31 mouse cellular contexts compared by ENCODE assay signal in the genomic region with DNA sequence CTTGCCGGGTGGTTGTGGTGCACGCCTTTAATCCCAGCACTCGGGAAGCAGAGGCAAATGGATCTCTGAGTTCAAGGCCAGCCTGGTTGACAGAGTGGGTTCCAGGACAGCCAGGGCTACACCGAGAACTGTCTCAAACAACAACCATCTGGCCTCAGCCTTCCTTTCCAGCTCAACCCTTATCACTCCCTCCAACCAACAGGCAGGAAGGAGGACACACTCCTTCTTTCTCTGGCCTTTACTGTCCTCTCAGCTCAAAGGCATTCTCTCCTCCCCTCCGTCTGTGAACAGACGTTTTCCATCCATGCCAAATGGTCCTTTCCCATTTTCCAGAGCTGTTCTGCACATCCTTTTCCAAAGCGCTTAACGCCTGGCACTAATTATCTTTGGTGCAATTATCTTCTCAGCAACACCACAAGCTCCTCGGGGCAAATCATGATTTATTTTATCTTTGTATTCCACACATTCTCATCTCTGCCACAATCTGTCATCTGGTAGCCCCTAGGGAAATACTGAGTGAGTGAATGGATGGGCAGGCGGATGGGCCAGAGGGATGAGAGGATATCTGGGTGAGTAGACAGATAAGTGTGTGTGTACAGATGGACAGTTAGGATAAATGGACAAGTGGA.
A peak's percentile ranks its signal among the peaks of the same experiment; 100 is the strongest.
DNase-seq lines count a peak whose midpoint lies in the region; ATAC-seq and TF ChIP-seq lines count a peak whose summit lies in the region.
"Had no signal": no experiment of that assay in that cellular context is flagged by ENCODE, and none has a peak within 500 bp of the region (broad histone marks: within the 10 kb centered on the region; RNA-seq: fewer than 3 reads in every experiment).

No protein-coding gene starts in this region.

- H3K36me3 ChIP-seq in hindbrain, embryonic 13.5 days: no peaks in the 10 kb centered on the region
- H3K36me3 ChIP-seq in hindbrain, embryonic 11.5 days (ENCODE audit: control insufficient read depth, insufficient read depth, low read length): no peaks in the 10 kb centered on the region
- no peaks in the 10 kb centered on the region for H3K36me3 ChIP-seq in midbrain, embryonic 14.5 days (ENCODE audit: control insufficient read depth, insufficient read depth, low read length)
- H3K36me3 ChIP-seq in midbrain, embryonic 15.5 days (replicated peaks): no peaks in the 10 kb centered on the region
- H3K36me3 ChIP-seq in hindbrain, postnatal 0 days (ENCODE audit: insufficient read depth, low read length): no peaks in the 10 kb centered on the region
- H3K36me3 ChIP-seq: hindbrain, embryonic 15.5 days; intestine, embryonic 15.5 days; limb, embryonic 10.5 days; limb, embryonic 15.5 days; liver, embryonic 13.5 days; midbrain, embryonic 12.5 days; neural tube, embryonic 12.5 days; stomach, embryonic 15.5 days had no signal

- H3K27me3 ChIP-seq in hindbrain, embryonic 13.5 days: no peaks in the 10 kb centered on the region
- no peaks in the 10 kb centered on the region for H3K27me3 ChIP-seq in hindbrain, embryonic 11.5 days (ENCODE audit: control insufficient read depth, insufficient read depth, low read length)
- no peaks in the 10 kb centered on the region for H3K27me3 ChIP-seq in midbrain, embryonic 14.5 days (ENCODE audit: control insufficient read depth, insufficient read depth, low read length)
- no peaks in the 10 kb centered on the region for H3K27me3 ChIP-seq in midbrain, embryonic 15.5 days (replicated peaks)
- H3K27me3 ChIP-seq in hindbrain, postnatal 0 days (ENCODE audit: insufficient read depth, low read length): no peaks in the 10 kb centered on the region
- H3K27me3 ChIP-seq: hindbrain, embryonic 15.5 days; intestine, embryonic 15.5 days; limb, embryonic 15.5 days; liver, embryonic 13.5 days; midbrain, embryonic 12.5 days; neural tube, embryonic 12.5 days; stomach, embryonic 15.5 days had no signal

- TF ChIP-seq CTCF in hindbrain, postnatal 0 days (IDR thresholded peaks at IDR 0.05; ENCODE audit: low read depth): no peak

- peak overlapping the region; percentile 30; the same call in 1 of the 2 replicates for H3K27ac ChIP-seq in hindbrain, embryonic 13.5 days
- no peak overlapping the region for H3K27ac ChIP-seq in hindbrain, embryonic 11.5 days (ENCODE audit: low read depth, low read length)
- H3K27ac ChIP-seq in midbrain, embryonic 14.5 days (replicated peaks; ENCODE audit: low read depth, low read length): no peak overlapping the region
- no peak overlapping the region for H3K27ac ChIP-seq in midbrain, embryonic 15.5 days
- no peak overlapping the region for H3K27ac ChIP-seq in hindbrain, postnatal 0 days
- H3K27ac ChIP-seq: hindbrain, embryonic 15.5 days; intestine, embryonic 15.5 days; kidney, postnatal 0 days; limb, embryonic 10.5 days; limb, embryonic 15.5 days; liver, embryonic 13.5 days; midbrain, embryonic 12.5 days; neural tube, embryonic 12.5 days; stomach, embryonic 15.5 days had no signal

- no peak for ATAC-seq in hindbrain, embryonic 13.5 days (ENCODE audit: low FRiP score)
- ATAC-seq in hindbrain, embryonic 11.5 days (ENCODE audit: low FRiP score): no peak
- ATAC-seq in midbrain, embryonic 14.5 days (ENCODE audit: low FRiP score, low TSS enrichment): no peak
- ATAC-seq in midbrain, embryonic 15.5 days (replicated peaks): no peak
- no peak for ATAC-seq in hindbrain, postnatal 0 days
- ATAC-seq: activated CD4-positive, CD25-positive, alpha-beta regulatory T cell, adult 4 months; forebrain, embryonic 14.5 days; intestine, embryonic 15.5 days had no signal

- no peaks in the 10 kb centered on the region for H3K9me3 ChIP-seq in hindbrain, embryonic 13.5 days
- H3K9me3 ChIP-seq in hindbrain, embryonic 11.5 days (ENCODE audit: control insufficient read depth, low read length): no peaks in the 10 kb centered on the region
- no peaks in the 10 kb centered on the region for H3K9me3 ChIP-seq in midbrain, embryonic 14.5 days (ENCODE audit: control insufficient read depth, low read length)
- H3K9me3 ChIP-seq in midbrain, embryonic 15.5 days: no peaks in the 10 kb centered on the region
- no peaks in the 10 kb centered on the region for H3K9me3 ChIP-seq in hindbrain, postnatal 0 days (ENCODE audit: low read length)
- H3K9me3 ChIP-seq: hindbrain, embryonic 15.5 days; intestine, embryonic 15.5 days; limb, embryonic 10.5 days; limb, embryonic 15.5 days; liver, embryonic 13.5 days; midbrain, embryonic 12.5 days; neural tube, embryonic 12.5 days; stomach, embryonic 15.5 days had no signal

- H3K4me1 ChIP-seq in hindbrain, embryonic 13.5 days (replicated peaks): peaks cover 15% of the 10 kb centered on the region; the same call in 1 of the 2 replicates
- no peaks in the 10 kb centered on the region for H3K4me1 ChIP-seq in hindbrain, embryonic 11.5 days (replicated peaks; ENCODE audit: control insufficient read depth, insufficient read depth, low read length)
- H3K4me1 ChIP-seq in midbrain, embryonic 14.5 days (ENCODE audit: control insufficient read depth, insufficient read depth, low read length): no peaks in the 10 kb centered on the region
- H3K4me1 ChIP-seq in midbrain, embryonic 15.5 days: no peaks in the 10 kb centered on the region
- no peaks in the 10 kb centered on the region; the same call in 1 of the 2 replicates for H3K4me1 ChIP-seq in hindbrain, postnatal 0 days (ENCODE audit: insufficient read depth, low read length)
- H3K4me1 ChIP-seq: hindbrain, embryonic 15.5 days; midbrain, embryonic 12.5 days; neural tube, embryonic 12.5 days; stomach, embryonic 15.5 days had no signal

- no peak overlapping the region for H3K9ac ChIP-seq in hindbrain, embryonic 13.5 days
- no peak overlapping the region for H3K9ac ChIP-seq in hindbrain, embryonic 11.5 days (ENCODE audit: low read depth, low read length)
- no peak overlapping the region for H3K9ac ChIP-seq in midbrain, embryonic 14.5 days (replicated peaks; ENCODE audit: low read length)
- H3K9ac ChIP-seq in midbrain, embryonic 15.5 days: no peak overlapping the region
- no peak overlapping the region for H3K9ac ChIP-seq in hindbrain, postnatal 0 days (replicated peaks; ENCODE audit: low read length)
- H3K9ac ChIP-seq: hindbrain, embryonic 15.5 days; intestine, embryonic 15.5 days; limb, embryonic 15.5 days; liver, embryonic 13.5 days; midbrain, embryonic 12.5 days; neural tube, embryonic 12.5 days; stomach, embryonic 15.5 days had no signal

- H3K4me3 ChIP-seq in hindbrain, embryonic 13.5 days: no peak overlapping the region
- H3K4me3 ChIP-seq in hindbrain, embryonic 11.5 days (ENCODE audit: low read depth, low read length): no peak overlapping the region
- no peak overlapping the region for H3K4me3 ChIP-seq in midbrain, embryonic 14.5 days (replicated peaks; ENCODE audit: low read depth, low read length)
- H3K4me3 ChIP-seq in midbrain, embryonic 15.5 days: no peak overlapping the region
- H3K4me3 ChIP-seq in hindbrain, postnatal 0 days (ENCODE audit: low read length): no peak overlapping the region
- H3K4me3 ChIP-seq: hindbrain, embryonic 15.5 days; intestine, embryonic 15.5 days; limb, embryonic 10.5 days; limb, embryonic 15.5 days; liver, embryonic 13.5 days; midbrain, embryonic 12.5 days; myocyte; neural tube, embryonic 12.5 days; stomach, embryonic 15.5 days had no signal

- 51% methylated on average over 10 of the region's 10 CpGs for WGBS in hindbrain, embryonic 13.5 days
- WGBS in hindbrain, embryonic 11.5 days: 74% methylated on average over 10 of the region's 10 CpGs
- WGBS in midbrain, embryonic 14.5 days: 69% methylated on average over 10 of the region's 10 CpGs
- 71% methylated on average over 10 of the region's 10 CpGs for WGBS in midbrain, embryonic 15.5 days
- WGBS in hindbrain, postnatal 0 days: 61% methylated on average over 10 of the region's 10 CpGs

- H3K4me2 ChIP-seq in hindbrain, embryonic 13.5 days: no peak overlapping the region
- H3K4me2 ChIP-seq in hindbrain, embryonic 11.5 days (replicated peaks; ENCODE audit: low read depth, low read length): no peak overlapping the region
- H3K4me2 ChIP-seq in midbrain, embryonic 14.5 days (ENCODE audit: low read length): no peak overlapping the region
- no peak overlapping the region for H3K4me2 ChIP-seq in midbrain, embryonic 15.5 days
- no peak overlapping the region for H3K4me2 ChIP-seq in hindbrain, postnatal 0 days (ENCODE audit: low read depth, low read length)
- H3K4me2 ChIP-seq: hindbrain, embryonic 15.5 days; intestine, embryonic 15.5 days; limb, embryonic 15.5 days; liver, embryonic 13.5 days; midbrain, embryonic 12.5 days; neural tube, embryonic 12.5 days; stomach, embryonic 15.5 days had no signal

- no peak for DNase-seq in hindbrain, embryonic 11.5 days (ENCODE audit: low spot score)
- DNase-seq in midbrain, embryonic 14.5 days: peak; percentile 33
- DNase-seq in brain, adult 2 months (ENCODE audit: low read depth, low spot score): peak; percentile 31
- DNase-seq in hindbrain, postnatal 0 days (ENCODE audit: low spot score): peak; percentile 47
- DNase-seq: adrenal gland, adult 2 months; adrenal gland, postnatal 36 days; B cell, adult 2 months; cerebellum, adult 11 months; cerebellum, adult 9-11 months; gastrocnemius, postnatal 14 days; heart, postnatal 14 days; kidney, adult 8-10 months; kidney, postnatal 4 days; layer of hippocampus, postnatal 36 days; liver, embryonic 13.5 days; lung, adult 2 months; lung, postnatal 36 days; right cerebral cortex, postnatal 25 days had no signal
